Mouse (Mus musculus): Measurements from ENCODE around the gene Luzp1. TPM values are rescaled to one million over a fixed set of nuclear protein-coding genes. Genes with fewer than 3 reads are reported as not detected.
A peak's percentile ranks its signal among the peaks of the same experiment; 100 is the strongest.

The Luzp1 gene
- 58.1 and 61.2 TPM in 2 replicates for polyA plus RNA-seq (2015; fragmentation: Nextera tagmentation; extraction: Ambion mirVana)

DNA sequence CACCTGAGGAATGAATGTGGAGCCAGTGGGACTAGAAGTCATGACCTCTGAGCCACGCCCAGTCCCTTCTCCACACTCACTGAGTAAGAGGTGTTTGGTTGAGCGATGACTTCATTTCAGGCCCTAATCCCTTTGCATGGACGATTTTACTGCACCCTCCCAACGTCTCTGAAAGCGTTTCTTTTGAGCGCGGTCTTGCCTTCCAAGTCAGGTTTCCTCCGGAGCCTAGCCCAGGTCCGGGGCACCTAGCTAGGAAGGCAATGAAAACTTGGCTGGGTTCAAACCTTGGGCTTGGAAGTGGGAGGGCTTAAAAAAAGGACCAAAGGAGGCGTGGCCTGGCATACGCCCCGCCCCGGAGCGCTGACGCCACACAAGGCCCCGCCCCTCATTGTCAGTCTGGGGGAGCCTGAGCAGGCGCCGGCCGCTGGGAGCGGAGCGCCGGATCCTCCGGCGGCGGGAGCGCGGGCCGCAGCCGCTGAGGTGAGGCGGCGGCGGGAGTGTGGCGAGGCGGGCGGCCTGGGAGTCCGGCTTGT, at the start of gene Luzp1:
TSS of gene Luzp1 (plus strand) at position 391 of the 533 bp plus-strand sequence.
- Histone ChIP-seq H3K4me3 (peak within 1 kb of the TSS; percentile 79), H3K9me3 (no peaks in the 10 kb centered on the region), H3K36me3 (no peaks in the 10 kb centered on the region), H3K4me1 (replicated peaks) (peaks cover 12% of the 10 kb centered on the region), H3K4me2 (peak within 1 kb of the TSS; percentile 66), H3K27me3 (peaks cover 6% of the 10 kb centered on the region; the same call in 1 of the 2 replicates), H3K9ac (peak within 1 kb of the TSS; percentile 77), H3K27ac (replicated peaks) (peak within 1 kb of the TSS; percentile 94)
- peak; percentile 96 for ATAC-seq (ENCODE audit: low FRiP score, low read depth)
- WGBS = 2% methylated on average over 36 of the region's 36 CpGs

DNA sequence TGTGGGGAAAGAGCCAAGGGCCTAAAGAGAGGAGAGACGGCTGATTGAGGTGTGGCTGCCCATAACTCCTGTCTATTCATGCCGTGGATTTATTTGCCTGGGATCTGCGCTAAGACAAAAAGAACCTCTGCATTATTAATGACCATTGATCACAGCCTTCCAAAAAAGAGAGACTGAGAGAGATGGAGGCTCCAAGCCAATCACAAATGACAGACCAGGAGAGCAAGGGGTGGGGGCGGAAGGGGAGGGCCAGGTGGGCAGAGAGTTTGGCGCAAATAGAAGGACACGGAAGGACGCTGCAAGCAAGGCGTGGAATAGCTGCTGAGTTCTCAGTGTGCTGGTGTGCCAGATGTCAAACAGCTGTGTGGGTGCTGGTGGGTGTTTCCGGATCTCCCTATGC, 46.3 kb upstream of the Luzp1 start, which contains the start of gene Htr1d:
TSS of gene Htr1d (plus strand) at position 301 of the 400 bp plus-strand sequence.
- H3K27me3 ChIP-seq = peaks cover 41% of the 10 kb centered on the region
- peak within 1 kb of the TSS; percentile 47 for H3K9ac ChIP-seq
- H3K4me2 ChIP-seq = peak within 1 kb of the TSS; percentile 98
- H3K27ac ChIP-seq (replicated peaks) = no peak within 1 kb of the TSS
- H3K4me1 ChIP-seq (replicated peaks) = peaks cover 21% of the 10 kb centered on the region
- H3K36me3 ChIP-seq = no peaks in the 10 kb centered on the region
- no peaks in the 10 kb centered on the region for H3K9me3 ChIP-seq
- H3K4me3 ChIP-seq = peak within 1 kb of the TSS; percentile 52
- no peak for ATAC-seq (ENCODE audit: low FRiP score, low read depth)
- 66% methylated on average over 9 of the region's 9 CpGs for WGBS

DNA sequence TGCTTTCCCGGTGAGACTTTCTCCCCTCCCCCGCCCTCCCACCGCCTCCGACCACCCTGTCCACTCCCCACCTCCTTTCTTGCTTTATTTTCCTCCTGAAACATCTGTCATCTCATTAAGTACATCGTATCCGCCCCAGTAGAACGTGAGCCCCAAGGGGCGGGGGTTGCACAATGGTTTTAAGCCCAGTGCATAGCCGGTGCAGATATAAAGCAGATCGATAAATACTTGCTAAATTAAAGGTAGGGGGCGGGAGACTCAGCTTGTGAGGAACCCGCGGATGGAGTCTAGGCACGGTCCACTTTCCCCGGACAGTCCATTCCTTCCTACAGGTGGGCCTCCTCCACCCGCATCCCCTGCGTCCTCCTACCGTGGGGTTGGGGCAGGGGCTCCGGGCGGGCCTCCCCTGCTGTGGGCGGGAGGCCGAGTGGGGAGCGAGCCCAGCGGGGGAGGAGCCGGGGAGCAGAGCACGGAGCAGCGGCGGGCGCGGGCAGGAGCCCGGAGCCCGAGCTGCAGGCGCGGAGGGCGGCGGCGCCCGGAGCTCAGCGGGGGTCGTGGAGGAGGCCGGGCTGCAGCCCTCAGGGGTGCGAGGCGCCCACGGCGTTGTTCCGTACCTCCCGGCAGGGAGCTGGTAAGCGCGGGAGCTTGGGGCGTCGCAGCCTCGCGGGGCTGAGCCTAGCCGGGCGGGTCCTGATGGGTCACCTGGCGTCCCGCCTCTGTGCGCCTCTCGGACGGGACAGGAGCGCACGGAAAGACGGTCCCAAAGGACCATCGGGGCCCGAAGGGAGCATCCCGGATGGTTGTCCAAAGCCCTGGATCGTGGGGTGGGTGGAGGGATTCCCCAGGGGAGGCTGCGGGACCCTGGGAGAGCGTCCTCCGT, 45.2 kb upstream of the Luzp1 start:
- H3K36me3 ChIP-seq = no peaks in the 10 kb centered on the region
- H3K4me1 ChIP-seq (replicated peaks) = peaks cover 17% of the 10 kb centered on the region
- H3K27me3 ChIP-seq = peaks cover 41% of the 10 kb centered on the region
- H3K9me3 ChIP-seq = no peaks in the 10 kb centered on the region
- H3K4me3 ChIP-seq = peak overlapping the region; percentile 52
- no peak overlapping the region for H3K27ac ChIP-seq (replicated peaks)
- peak; percentile 50 for ATAC-seq (ENCODE audit: low FRiP score, low read depth)
- peak overlapping the region; percentile 47 for H3K9ac ChIP-seq
- WGBS = under 1% methylated on average over 60 of the region's 70 CpGs
- H3K4me2 ChIP-seq = peak overlapping the region; percentile 98

DNA sequence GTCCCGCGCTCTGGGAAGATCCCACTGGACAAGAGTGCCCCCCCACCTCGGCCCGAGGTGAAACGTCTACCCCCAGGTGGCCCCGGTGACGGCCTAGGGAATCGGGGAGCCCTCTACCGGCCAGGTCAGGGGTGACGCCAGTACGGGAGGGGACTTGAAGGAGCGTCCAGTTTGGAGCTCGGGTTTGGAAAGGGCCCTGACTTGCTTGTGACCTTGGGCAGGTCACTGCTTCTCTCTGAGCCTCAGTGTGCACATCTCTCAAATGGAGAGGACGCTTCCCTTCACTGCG, 44.6 kb upstream of the Luzp1 start:
- H3K9me3 ChIP-seq = no peaks in the 10 kb centered on the region
- H3K4me2 ChIP-seq = peak overlapping the region; percentile 98
- H3K36me3 ChIP-seq = no peaks in the 10 kb centered on the region
- H3K4me3 ChIP-seq = peak overlapping the region; percentile 52
- WGBS = 5% methylated on average over 15 of the region's 15 CpGs
- ATAC-seq (ENCODE audit: low FRiP score, low read depth) = no peak
- H3K9ac ChIP-seq = peak overlapping the region; percentile 47; the same call in 1 of the 2 replicates
- H3K4me1 ChIP-seq (replicated peaks) = peaks cover 17% of the 10 kb centered on the region
- no peak overlapping the region for H3K27ac ChIP-seq (replicated peaks)
- H3K27me3 ChIP-seq = peaks cover 43% of the 10 kb centered on the region

DNA sequence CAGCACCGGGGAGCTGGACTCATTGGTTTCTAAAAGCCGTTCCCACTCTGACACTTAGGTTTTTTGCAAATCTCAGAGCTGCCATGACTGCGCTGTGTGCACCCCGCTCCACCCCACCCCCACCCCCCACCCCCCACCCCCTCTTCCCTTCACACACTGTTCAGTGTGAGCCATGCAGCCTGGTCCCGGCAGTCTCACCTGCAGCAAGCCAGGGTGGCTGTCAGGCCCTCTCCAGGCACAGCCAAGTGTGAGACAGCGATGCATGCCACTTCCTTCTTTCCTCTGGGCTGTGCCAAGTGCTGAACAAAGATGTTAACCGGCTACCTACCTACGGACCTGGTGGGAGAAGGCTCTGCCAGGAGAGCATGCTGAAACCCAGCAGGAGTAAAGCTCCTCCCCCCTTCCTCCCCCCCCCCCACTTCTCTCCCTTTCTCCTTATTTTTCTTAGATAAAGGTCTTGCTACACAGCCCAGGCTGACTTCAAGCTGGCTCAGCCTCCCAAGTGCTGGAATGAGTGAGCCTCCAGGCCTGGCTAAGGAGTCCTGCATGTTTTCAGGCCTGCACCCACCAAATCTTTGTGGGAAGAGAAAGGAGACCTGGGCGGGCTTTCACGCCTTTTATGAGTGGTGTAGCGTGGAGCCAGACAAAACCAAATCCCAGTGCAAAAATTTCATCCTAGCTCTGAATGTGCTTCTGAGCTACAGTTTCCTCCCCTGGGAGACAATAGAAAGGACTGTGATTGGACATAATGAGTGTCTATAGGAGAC, 38.8 kb upstream of the Luzp1 start:
- H3K9me3 ChIP-seq = no peaks in the 10 kb centered on the region
- no peaks in the 10 kb centered on the region for H3K36me3 ChIP-seq
- no peak overlapping the region for H3K9ac ChIP-seq
- no peak overlapping the region for H3K4me2 ChIP-seq
- WGBS = 25% methylated on average over 11 of the region's 11 CpGs
- H3K27ac ChIP-seq (replicated peaks) = 0 out of 2 replicates have a peak overlapping the region, but pooled peaks have one; percentile 20
- H3K27me3 ChIP-seq = peaks cover 10% of the 10 kb centered on the region
- H3K4me3 ChIP-seq = no peak overlapping the region
- peaks cover 12% of the 10 kb centered on the region for H3K4me1 ChIP-seq (replicated peaks)
- ATAC-seq (ENCODE audit: low FRiP score, low read depth) = 0 out of 2 replicates have a peak, but pooled peaks have one; percentile 30

DNA sequence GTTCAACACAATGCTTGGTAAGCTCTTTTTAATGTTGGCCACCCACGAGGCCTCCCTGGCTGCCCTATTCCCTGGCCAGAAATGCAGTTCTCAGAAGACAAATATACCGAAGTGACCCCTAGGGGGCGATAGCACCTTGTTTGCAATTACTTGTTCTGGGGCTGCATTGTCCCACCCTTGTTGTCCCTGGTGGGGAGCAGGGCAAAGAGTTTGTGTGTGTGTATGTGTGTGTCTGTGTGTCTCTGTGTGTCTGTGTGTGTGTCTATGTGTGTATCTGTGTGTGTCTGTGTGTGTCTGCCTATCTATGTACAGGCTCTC, 38.2 kb upstream of the Luzp1 start:
- H3K4me3 ChIP-seq = no peak overlapping the region
- H3K9ac ChIP-seq = no peak overlapping the region
- no peaks in the 10 kb centered on the region for H3K9me3 ChIP-seq
- 1% methylated on average over 3 of the region's 3 CpGs for WGBS
- no peaks in the 10 kb centered on the region for H3K36me3 ChIP-seq
- H3K4me1 ChIP-seq (replicated peaks) = peaks cover 12% of the 10 kb centered on the region
- ATAC-seq (ENCODE audit: low FRiP score, low read depth) = no peak
- H3K27me3 ChIP-seq = 0 out of 2 replicates have a peak, but pooled peaks cover 5% of the 10 kb centered on the region
- no peak overlapping the region for H3K4me2 ChIP-seq
- H3K27ac ChIP-seq (replicated peaks) = no peak overlapping the region

DNA sequence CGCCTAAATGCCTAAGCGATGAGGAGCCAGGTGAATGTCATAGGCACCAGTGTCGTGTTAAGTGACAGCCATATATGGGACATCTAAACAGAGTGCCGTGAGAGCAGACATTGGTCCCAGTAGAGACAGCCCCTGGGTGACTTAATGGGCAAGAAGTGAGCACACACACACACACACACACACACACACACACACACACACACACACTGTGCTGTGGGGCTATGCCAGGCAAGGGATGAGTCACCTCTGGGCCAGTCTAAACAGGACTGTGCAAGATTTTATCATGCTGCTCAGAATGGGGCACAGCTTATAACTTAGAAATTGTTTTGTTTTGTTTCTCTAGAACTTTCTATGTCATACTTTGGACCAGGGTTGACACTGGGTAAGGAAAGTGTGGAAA, 35.5 kb upstream of the Luzp1 start:
- Histone ChIP-seq H3K9ac (no peak overlapping the region), H3K4me1 (replicated peaks) (peaks cover 12% of the 10 kb centered on the region), H3K4me3 (no peak overlapping the region), H3K27ac (replicated peaks) (no peak overlapping the region), H3K4me2 (no peak overlapping the region), H3K36me3 (no peaks in the 10 kb centered on the region), H3K27me3 (0 out of 2 replicates have a peak, but pooled peaks cover 2% of the 10 kb centered on the region), H3K9me3 (no peaks in the 10 kb centered on the region)
- ATAC-seq (ENCODE audit: low FRiP score, low read depth) = no peak
- WGBS = 80% methylated on average over 4 of the region's 4 CpGs

DNA sequence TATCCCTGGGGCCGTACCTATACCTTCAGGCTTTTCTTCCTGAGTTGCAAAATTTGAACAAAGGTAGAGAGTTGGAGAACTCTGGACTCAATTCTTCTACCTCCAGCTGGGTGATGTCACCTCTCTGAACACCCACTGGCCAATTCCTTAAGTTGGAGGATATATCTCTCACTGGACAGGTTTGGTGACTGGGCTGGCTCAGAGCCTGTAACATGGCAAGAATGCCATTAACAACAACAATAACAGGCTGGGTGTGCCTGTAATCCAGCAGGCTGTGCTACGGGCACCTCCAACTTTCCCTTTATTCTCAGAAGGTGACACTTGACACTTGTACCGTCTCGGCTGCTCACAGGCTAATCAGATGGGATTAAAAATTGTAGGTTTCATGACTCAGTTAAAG, 30.5 kb upstream of the Luzp1 start:
- no peak for ATAC-seq (ENCODE audit: low FRiP score, low read depth)
- Histone ChIP-seq H3K4me3 (no peak overlapping the region), H3K27me3 (no peaks in the 10 kb centered on the region), H3K9me3 (no peaks in the 10 kb centered on the region), H3K9ac (no peak overlapping the region), H3K27ac (replicated peaks) (no peak overlapping the region), H3K36me3 (no peaks in the 10 kb centered on the region), H3K4me2 (no peak overlapping the region), H3K4me1 (replicated peaks) (no peaks in the 10 kb centered on the region)
- WGBS = 75% methylated on average over 4 of the region's 4 CpGs

DNA sequence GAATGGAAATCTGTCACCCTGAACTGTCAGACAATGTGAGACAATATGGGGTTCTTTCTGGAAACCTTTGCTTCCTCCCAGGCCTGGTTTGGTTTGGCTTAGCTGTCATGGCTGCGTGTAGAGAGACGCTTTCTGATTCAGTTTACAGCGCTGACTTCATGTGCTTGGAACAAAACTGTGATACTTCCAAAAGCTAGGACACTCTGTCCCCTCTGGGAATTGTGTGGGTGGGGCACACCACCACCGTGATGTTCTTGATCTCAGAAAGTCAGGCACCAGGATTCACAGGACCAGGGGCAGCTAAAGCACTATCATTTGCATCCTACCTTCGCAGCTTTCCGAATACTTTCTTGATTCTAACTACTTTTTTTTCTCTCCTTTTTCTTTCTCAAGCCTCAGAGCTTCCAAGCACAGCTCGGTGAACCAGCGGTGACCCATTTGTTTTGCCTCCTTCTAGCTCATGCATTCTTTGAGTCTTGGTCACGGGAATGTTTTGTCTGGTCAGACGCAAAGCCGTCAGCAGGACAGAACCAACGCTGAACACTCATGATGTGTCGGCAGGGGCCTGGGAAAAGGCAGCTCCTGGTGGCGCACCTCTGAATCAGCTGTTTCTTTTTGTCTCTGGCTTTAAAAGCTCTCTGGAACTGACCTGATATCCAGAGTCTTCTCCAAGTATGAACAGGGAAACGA, 28.1 kb upstream of the Luzp1 start:
- Histone ChIP-seq H3K4me1 (replicated peaks) (no peaks in the 10 kb centered on the region), H3K4me3 (no peak overlapping the region), H3K9me3 (no peaks in the 10 kb centered on the region), H3K27ac (replicated peaks) (no peak overlapping the region), H3K4me2 (no peak overlapping the region), H3K9ac (no peak overlapping the region), H3K27me3 (no peaks in the 10 kb centered on the region), H3K36me3 (no peaks in the 10 kb centered on the region)
- WGBS = 58% methylated on average over 15 of the region's 15 CpGs
- ATAC-seq (ENCODE audit: low FRiP score, low read depth) = no peak

DNA sequence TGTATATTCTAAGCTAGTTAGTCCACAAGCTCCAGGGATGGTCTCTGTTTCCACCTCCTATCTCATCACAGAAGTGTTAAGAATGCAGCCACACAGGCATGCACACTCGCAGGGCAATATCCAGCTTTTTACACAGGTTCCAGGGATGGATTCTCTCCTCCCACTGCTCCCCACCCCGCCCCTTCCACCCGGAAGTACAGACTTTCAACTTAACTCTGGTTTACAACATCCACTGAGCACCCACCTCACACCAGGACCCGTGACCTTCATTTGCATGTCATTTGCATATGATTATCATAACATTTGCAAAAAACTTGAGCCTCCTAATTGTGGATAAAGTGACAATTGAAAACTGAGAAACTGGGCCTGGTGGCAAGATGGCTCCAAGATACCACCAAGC, 25.0 kb upstream of the Luzp1 start:
- WGBS = 70% methylated on average over 4 of the region's 4 CpGs
- no peak overlapping the region for H3K4me3 ChIP-seq
- no peak overlapping the region for H3K9ac ChIP-seq
- H3K27ac ChIP-seq (replicated peaks) = no peak overlapping the region
- H3K4me2 ChIP-seq = no peak overlapping the region
- H3K36me3 ChIP-seq = no peaks in the 10 kb centered on the region
- no peaks in the 10 kb centered on the region for H3K9me3 ChIP-seq
- no peaks in the 10 kb centered on the region for H3K4me1 ChIP-seq (replicated peaks)
- no peaks in the 10 kb centered on the region for H3K27me3 ChIP-seq
- no peak for ATAC-seq (ENCODE audit: low FRiP score, low read depth)

DNA sequence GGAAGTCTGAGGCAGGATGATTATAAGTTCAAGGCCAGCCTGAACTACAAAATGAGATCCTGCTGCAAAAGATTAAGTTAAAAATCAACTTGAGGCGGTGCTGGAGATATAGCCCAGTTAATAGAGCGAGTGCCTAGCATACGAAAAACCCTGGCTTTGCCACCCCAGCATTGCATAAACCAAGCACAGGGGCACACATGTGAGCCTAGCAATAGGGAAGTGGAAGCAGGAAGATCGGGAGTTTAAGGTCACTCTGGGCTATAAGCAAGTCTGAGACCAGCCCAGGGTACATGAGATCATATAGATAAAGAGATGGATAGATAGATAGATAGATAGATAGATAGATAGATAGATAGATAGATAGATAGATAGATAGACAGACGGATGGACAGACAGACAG, 19.8 kb upstream of the Luzp1 start:
- Histone ChIP-seq H3K4me1 (replicated peaks) (peaks cover 4% of the 10 kb centered on the region; the same call in 1 of the 2 replicates), H3K27ac (replicated peaks) (no peak overlapping the region), H3K36me3 (no peaks in the 10 kb centered on the region), H3K27me3 (no peaks in the 10 kb centered on the region), H3K9ac (no peak overlapping the region), H3K4me2 (no peak overlapping the region), H3K4me3 (no peak overlapping the region), H3K9me3 (no peaks in the 10 kb centered on the region)
- no peak for ATAC-seq (ENCODE audit: low FRiP score, low read depth)
- WGBS = 87% methylated on average over 5 of the region's 5 CpGs
